Mouse (Mus musculus): ENCODE measurements at regions not wholly inside any gene's neighbourhood (a gene's known extent, or its start where the extent isn't known, plus 50 kb on each side); places are given as distances from the start of the nearest gene placed in this dataset.

GRCm38 (mm10) chr16:42498368-42498767, 157.9 kb upstream of the Gap43 start:
- DNase-seq (ENCODE audit: low spot score): no peak
- Histone ChIP-seq H3K27ac (replicated peaks) (no peak overlapping the region), H3K4me3 (no peak overlapping the region), H3K36me3 (replicated peaks) (no peaks in the 10 kb centered on the region), H3K27me3 (replicated peaks; ENCODE audit: low read depth, poor library complexity, severe bottlenecking) (no peaks in the 10 kb centered on the region), H3K9me3 (no peaks in the 10 kb centered on the region), H3K4me1 (no peaks in the 10 kb centered on the region)
- 81% methylated on average over 2 of the region's 2 CpGs for WGBS

- Histone ChIP-seq H3K27me3 (replicated peaks; ENCODE audit: low read depth, poor library complexity, severe bottlenecking) (no peaks in the 10 kb centered on the region), H3K4me3 (no peak overlapping the region), H3K27ac (replicated peaks) (no peak overlapping the region), H3K36me3 (replicated peaks) (no peaks in the 10 kb centered on the region), H3K4me1 (no peaks in the 10 kb centered on the region), H3K9me3 (no peaks in the 10 kb centered on the region)
- no peak for DNase-seq (ENCODE audit: low spot score)
- WGBS: 75% methylated on average over 1 of the region's 1 CpGs
Measured at GRCm38 (mm10) chr16:42493596-42493995, 153.1 kb upstream of the Gap43 start.

- no peaks in the 10 kb centered on the region for H3K27me3 ChIP-seq (replicated peaks; ENCODE audit: low read depth, poor library complexity, severe bottlenecking)
- H3K4me3 ChIP-seq: no peak overlapping the region
- WGBS: 58% methylated on average over 4 of the region's 4 CpGs
- no peaks in the 10 kb centered on the region for H3K4me1 ChIP-seq
- H3K27ac ChIP-seq (replicated peaks): no peak overlapping the region
- no peak for DNase-seq (ENCODE audit: low spot score)
- no peaks in the 10 kb centered on the region for H3K9me3 ChIP-seq
- H3K36me3 ChIP-seq (replicated peaks): no peaks in the 10 kb centered on the region
Measured at GRCm38 (mm10) chr16:42488745-42489144, 148.3 kb upstream of the Gap43 start.

GRCm38 (mm10) chr16:42479978-42480377, 139.5 kb upstream of the Gap43 start:
- no peak for DNase-seq (ENCODE audit: low spot score)
- Histone ChIP-seq H3K36me3 (replicated peaks) (no peaks in the 10 kb centered on the region), H3K9me3 (peaks cover 2% of the 10 kb centered on the region; the same call in 1 of the 2 replicates), H3K27ac (replicated peaks) (no peak overlapping the region), H3K4me1 (no peaks in the 10 kb centered on the region), H3K4me3 (no peak overlapping the region), H3K27me3 (replicated peaks; ENCODE audit: low read depth, poor library complexity, severe bottlenecking) (no peaks in the 10 kb centered on the region)
- 68% methylated on average over 5 of the region's 5 CpGs for WGBS

- 78% methylated on average over 1 of the region's 1 CpGs for WGBS
- no peaks in the 10 kb centered on the region for H3K9me3 ChIP-seq
Measured at GRCm38 (mm10) chr16:42466976-42467375, 126.5 kb upstream of the Gap43 start.

GRCm38 (mm10) chr16:42456335-42456984, 116.0 kb upstream of the Gap43 start:
- H3K36me3 ChIP-seq (replicated peaks): no peaks in the 10 kb centered on the region
- DNase-seq (ENCODE audit: low spot score): no peak
- H3K9me3 ChIP-seq: no peaks in the 10 kb centered on the region
- no peaks in the 10 kb centered on the region for H3K27me3 ChIP-seq (replicated peaks; ENCODE audit: low read depth, poor library complexity, severe bottlenecking)
- no peak overlapping the region for H3K4me3 ChIP-seq
- no peaks in the 10 kb centered on the region for H3K4me1 ChIP-seq
- 79% methylated on average over 8 of the region's 8 CpGs for WGBS
- H3K27ac ChIP-seq (replicated peaks): no peak overlapping the region

More at GRCm38 (mm10) chr16:42466976-42467375, 126.5 kb upstream of the Gap43 start:
- Histone ChIP-seq H3K27ac (replicated peaks) (no peak overlapping the region), H3K4me1 (0 out of 2 replicates have a peak, but pooled peaks cover 6% of the 10 kb centered on the region), H3K4me3 (no peak overlapping the region), H3K27me3 (replicated peaks; ENCODE audit: low read depth, poor library complexity, severe bottlenecking) (no peaks in the 10 kb centered on the region), H3K36me3 (replicated peaks) (no peaks in the 10 kb centered on the region)
- DNase-seq (ENCODE audit: low spot score): no peak

GRCm38 (mm10) chr16:42453338-42453737, 112.9 kb upstream of the Gap43 start:
- DNase-seq (ENCODE audit: low spot score): no peak
- H3K36me3 ChIP-seq (replicated peaks): no peaks in the 10 kb centered on the region
- H3K4me3 ChIP-seq: no peak overlapping the region
- no peak overlapping the region for H3K27ac ChIP-seq (replicated peaks)
- no peaks in the 10 kb centered on the region for H3K27me3 ChIP-seq (replicated peaks; ENCODE audit: low read depth, poor library complexity, severe bottlenecking)
- 80% methylated on average over 5 of the region's 5 CpGs for WGBS
- H3K9me3 ChIP-seq: no peaks in the 10 kb centered on the region
- no peaks in the 10 kb centered on the region for H3K4me1 ChIP-seq

- Histone ChIP-seq H3K27me3 (replicated peaks; ENCODE audit: low read depth, poor library complexity, severe bottlenecking) (no peaks in the 10 kb centered on the region), H3K9me3 (no peaks in the 10 kb centered on the region), H3K27ac (replicated peaks) (no peak overlapping the region), H3K4me1 (peaks cover 5% of the 10 kb centered on the region), H3K36me3 (replicated peaks) (no peaks in the 10 kb centered on the region), H3K4me3 (no peak overlapping the region)
- 84% methylated on average over 8 of the region's 8 CpGs for WGBS
- no peak for DNase-seq (ENCODE audit: low spot score)
Measured at GRCm38 (mm10) chr16:42449840-42450444, 109.5 kb upstream of the Gap43 start.

GRCm38 (mm10) chr16:42444863-42445423, 104.5 kb upstream of the Gap43 start:
- peak; percentile 34 for DNase-seq (ENCODE audit: low spot score)
- WGBS: 24% methylated on average over 6 of the region's 6 CpGs
- Histone ChIP-seq H3K4me3 (peak overlapping the region; percentile 38), H3K27me3 (replicated peaks; ENCODE audit: low read depth, poor library complexity, severe bottlenecking) (no peaks in the 10 kb centered on the region), H3K9me3 (no peaks in the 10 kb centered on the region), H3K36me3 (replicated peaks) (no peaks in the 10 kb centered on the region), H3K27ac (replicated peaks) (peak overlapping the region; percentile 80), H3K4me1 (peaks cover 18% of the 10 kb centered on the region)

GRCm38 (mm10) chr16:42444408-42444862, 104.0 kb upstream of the Gap43 start:
- Histone ChIP-seq H3K36me3 (replicated peaks) (no peaks in the 10 kb centered on the region), H3K4me1 (peaks cover 18% of the 10 kb centered on the region), H3K9me3 (no peaks in the 10 kb centered on the region), H3K27me3 (replicated peaks; ENCODE audit: low read depth, poor library complexity, severe bottlenecking) (no peaks in the 10 kb centered on the region), H3K4me3 (peak overlapping the region; percentile 38), H3K27ac (replicated peaks) (peak overlapping the region; percentile 80)
- peak; percentile 29 for DNase-seq (ENCODE audit: low spot score)
- 52% methylated on average over 10 of the region's 10 CpGs for WGBS

- H3K4me3 ChIP-seq: no peak overlapping the region
- no peak overlapping the region for H3K27ac ChIP-seq (replicated peaks)
- DNase-seq (ENCODE audit: low spot score): peak; percentile 14
- H3K9me3 ChIP-seq: no peaks in the 10 kb centered on the region
- WGBS: 51% methylated on average over 4 of the region's 4 CpGs
- H3K27me3 ChIP-seq (replicated peaks; ENCODE audit: low read depth, poor library complexity, severe bottlenecking): no peaks in the 10 kb centered on the region
- H3K4me1 ChIP-seq: peaks cover 18% of the 10 kb centered on the region
- H3K36me3 ChIP-seq (replicated peaks): no peaks in the 10 kb centered on the region
Measured at GRCm38 (mm10) chr16:42440822-42441221, 100.4 kb upstream of the Gap43 start.

GRCm38 (mm10) chr16:42431529-42431928, 91.1 kb upstream of the Gap43 start:
- Histone ChIP-seq H3K4me1 (no peaks in the 10 kb centered on the region), H3K9me3 (no peaks in the 10 kb centered on the region), H3K36me3 (replicated peaks) (no peaks in the 10 kb centered on the region), H3K27me3 (replicated peaks; ENCODE audit: low read depth, poor library complexity, severe bottlenecking) (no peaks in the 10 kb centered on the region), H3K4me3 (no peak overlapping the region), H3K27ac (replicated peaks) (no peak overlapping the region)
- no peak for DNase-seq (ENCODE audit: low spot score)
- WGBS: 95% methylated on average over 1 of the region's 1 CpGs

GRCm38 (mm10) chr16:42416673-42417072, 76.2 kb upstream of the Gap43 start:
- 83% methylated on average over 4 of the region's 4 CpGs for WGBS
- no peak for DNase-seq (ENCODE audit: low spot score)
- Histone ChIP-seq H3K4me3 (no peak overlapping the region), H3K36me3 (replicated peaks) (no peaks in the 10 kb centered on the region), H3K9me3 (no peaks in the 10 kb centered on the region), H3K27ac (replicated peaks) (no peak overlapping the region), H3K27me3 (replicated peaks; ENCODE audit: low read depth, poor library complexity, severe bottlenecking) (no peaks in the 10 kb centered on the region), H3K4me1 (peaks cover 8% of the 10 kb centered on the region; the same call in 1 of the 2 replicates)
